Mouse (Mus musculus) naive thymus-derived CD4-positive, alpha-beta T cell, adult 2 months (primary cell): ENCODE measurements around the gene St14.

Source experiments
- DNase-seq: peaks from one replicate; pipeline ENCODE4 v3.0.0-alpha.2; 2011; ENCODE audit warnings: low read depth

The St14 gene

DNA sequence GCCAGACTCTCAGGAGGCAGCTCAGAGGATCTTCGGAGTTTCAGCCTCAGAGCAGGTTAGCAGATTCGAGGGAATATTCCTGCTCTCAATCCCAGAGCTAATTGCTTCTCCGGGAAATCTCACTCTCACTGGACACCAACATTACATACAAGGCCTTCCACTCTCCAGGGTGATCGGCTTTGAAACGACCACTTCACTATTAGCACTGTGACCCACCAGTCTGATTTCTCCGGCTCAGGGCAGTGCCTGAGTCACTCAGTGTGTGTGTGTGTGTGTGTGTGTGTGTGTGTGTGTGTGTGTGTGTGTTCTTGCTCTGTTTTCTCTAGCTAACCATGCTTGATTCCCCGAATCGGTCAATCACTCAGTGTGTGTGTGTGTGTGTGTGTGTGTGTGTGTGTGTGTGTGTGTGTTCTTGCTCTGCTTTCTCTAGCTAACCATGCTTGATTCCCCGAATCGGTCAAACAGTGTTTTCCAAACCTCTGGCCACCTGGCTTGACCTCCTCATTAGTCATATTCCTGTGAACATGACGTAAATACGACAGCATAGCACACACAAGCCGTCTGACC is 9.1 kb downstream of the St14 start:
- no peak for DNase-seq

GRCm38 (mm10) chr9:31120533-31120915 is 11.1 kb downstream of the St14 start:
- no peak for DNase-seq

DNA sequence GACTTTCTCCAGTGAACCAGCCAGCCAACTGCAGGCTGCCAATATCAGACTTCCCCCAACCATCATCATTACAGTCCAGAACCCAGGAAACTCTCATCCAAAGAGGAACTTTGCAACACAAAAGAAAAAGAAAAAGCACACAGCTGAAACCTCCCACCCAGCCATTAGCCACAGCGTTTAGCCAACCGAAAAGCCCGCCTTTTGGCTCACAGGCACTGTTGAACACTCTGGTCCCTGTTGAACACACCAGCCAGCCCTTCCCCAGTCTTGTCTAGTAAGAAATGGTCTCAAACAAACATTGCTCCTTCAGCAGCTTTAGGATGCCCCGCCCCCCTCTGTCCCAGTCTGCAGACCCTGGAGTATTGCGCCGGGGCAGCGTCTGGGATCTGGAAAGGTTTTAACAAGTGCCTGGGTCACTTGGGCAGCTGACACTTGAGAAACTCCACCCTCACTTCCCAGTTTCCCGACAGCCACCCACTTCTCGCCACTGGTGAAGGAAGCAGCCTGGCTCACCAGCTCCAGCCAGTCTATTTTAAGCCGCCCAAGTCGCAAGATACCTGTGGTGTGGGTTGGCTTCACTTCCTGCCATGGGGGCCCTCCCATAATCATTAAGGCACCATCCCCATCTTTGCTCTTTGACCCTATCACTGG is 11.6 kb downstream of the St14 start:
- no peak for DNase-seq

DNA sequence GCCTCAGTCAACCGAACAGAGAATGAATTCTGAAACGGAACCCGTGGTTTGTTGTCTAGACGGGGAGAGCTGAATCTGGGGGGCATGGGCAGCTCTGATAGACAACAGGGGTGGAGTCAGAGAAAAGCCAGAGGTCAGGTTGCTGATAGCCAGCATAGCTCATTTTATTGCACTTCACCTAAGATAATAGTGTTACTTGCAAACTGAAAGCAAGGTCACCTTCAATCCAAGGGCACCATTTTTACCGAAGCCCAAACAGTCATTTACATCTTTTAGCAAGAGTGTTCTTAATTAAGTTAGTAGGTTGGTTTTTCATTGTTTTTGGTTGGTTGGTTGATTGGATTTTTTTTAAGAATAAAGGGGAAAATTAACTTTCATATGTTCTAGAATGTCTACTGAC is 12.2 kb downstream of the St14 start:
- DNase-seq, result no peak

- no peak for DNase-seq
Measured at GRCm38 (mm10) chr9:31118520-31119298, 12.9 kb downstream of the St14 start.

GRCm38 (mm10) chr9:31117488-31117887 is 14.2 kb downstream of the St14 start:
- no peak for DNase-seq

GRCm38 (mm10) chr9:31117088-31117487 is 14.6 kb downstream of the St14 start:
- no peak for DNase-seq

DNA sequence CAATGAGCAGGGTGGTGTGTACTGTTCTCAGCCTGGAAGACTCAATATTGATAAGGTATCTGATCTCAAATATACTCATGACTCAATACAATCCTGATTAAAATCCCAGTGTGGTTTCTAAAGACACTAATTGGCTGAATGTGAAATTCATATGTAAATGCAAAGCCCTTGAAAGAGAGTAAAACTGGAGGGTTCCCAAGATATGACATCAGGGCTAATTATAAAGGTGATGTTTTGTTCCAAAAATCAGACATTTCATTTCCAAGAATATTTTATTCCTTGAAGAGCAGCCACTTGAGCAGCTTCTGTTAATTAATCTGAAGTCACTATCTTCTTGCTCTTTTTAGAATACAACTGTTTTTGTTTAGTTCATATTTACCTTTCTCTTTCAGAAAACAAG is 16.1 kb downstream of the St14 start:
- DNase-seq, result no peak

DNA sequence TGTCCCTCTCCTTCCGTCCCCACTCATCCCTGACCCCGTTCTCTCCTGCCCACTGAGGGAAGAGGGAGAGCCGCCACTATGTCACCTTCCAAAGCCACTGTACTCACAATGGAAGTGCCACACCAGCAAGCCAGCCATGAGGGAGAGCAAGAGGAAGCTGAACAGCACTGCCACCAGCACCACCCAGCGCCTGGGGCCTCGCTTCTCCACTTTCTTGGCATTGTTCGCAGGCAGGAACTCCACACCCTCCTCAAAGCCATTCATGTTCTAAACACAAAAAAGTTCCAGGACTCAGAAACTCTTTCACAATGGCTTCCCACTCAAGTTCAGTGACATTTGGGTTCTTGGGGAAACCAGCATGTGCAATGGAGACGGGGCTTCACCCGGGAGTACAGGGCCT is 23.2 kb downstream of the St14 start:
- no peak for DNase-seq

GRCm38 (mm10) chr9:31098118-31098517 is 33.5 kb downstream of the St14 start:
- DNase-seq, result no peak

- DNase-seq, result no peak
Measured at GRCm38 (mm10) chr9:31097088-31098082, 34.3 kb downstream of the St14 start.

- DNase-seq, result no peak
Measured at GRCm38 (mm10) chr9:31092833-31093195, 38.8 kb downstream of the St14 start.

- no peak for DNase-seq
Measured at GRCm38 (mm10) chr9:31092111-31092832, 39.4 kb downstream of the St14 start.

DNA sequence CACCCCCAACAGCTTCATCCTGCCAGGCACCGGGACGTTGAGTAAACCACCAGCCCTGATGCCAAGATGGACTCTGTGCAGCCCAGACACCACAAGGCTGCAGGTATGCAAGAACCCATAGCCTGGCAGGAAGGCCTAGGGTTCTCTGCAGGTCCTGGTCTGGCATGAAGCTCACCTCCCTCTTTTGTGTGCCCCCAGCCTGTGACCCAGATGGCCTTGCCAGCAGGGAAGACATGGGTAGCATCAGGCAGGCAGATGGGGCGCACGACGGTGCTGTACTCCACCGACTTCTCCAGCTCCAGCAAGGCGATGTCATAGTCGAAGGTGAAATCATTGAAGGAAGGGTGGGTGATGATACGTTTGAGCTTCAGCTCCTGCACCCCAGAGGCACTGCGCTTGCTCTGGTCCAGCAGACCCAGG is 40.5 kb downstream of the St14 start:
- DNase-seq, result no peak

DNA sequence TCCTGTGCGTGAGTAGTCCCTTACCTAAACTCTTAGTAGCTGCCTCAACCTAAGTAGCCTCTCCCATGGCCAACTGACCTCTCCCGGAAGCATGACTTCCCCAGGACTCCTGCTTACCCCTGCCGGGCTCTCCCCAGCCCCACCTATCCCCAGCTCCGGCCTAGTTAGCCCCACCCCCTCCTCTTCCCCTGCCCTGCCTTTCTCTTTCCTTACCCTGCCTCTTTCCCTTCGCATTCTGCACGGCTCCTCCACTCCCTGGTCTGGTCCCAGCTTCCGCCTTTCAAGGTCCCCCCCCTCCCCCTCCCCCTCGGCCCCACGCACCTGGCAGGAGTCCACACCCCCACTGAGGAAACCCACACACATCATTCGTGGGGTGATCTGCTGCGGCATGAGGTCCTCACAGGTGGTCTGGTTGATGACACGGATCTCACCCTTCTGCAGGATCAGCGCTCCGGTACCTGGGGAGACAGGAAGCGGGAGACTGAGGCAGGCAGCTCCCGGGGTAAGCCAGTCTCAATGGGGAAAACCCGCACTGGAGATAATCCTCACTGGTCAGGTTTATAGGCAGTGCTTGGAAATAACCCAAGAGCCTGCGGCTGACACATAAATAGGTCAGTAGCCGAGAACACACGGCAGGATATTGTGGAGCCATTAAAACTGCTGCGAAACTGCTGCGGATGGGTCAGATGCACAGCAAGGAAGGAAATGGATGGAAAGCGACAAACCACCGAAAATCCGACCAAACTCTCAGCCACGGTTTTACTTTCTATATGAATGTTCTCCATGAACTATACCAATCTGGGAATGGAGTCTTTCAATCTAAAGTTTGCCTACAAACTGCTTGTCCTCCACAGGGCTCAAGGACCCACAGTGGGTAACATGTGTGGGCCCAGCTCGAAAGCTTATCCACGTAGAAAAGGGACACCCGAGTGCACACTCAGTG is 41.3 kb downstream of the St14 start:
- no peak for DNase-seq

GRCm38 (mm10) chr9:31089541-31089940 is 42.1 kb downstream of the St14 start:
- DNase-seq, result no peak

DNA sequence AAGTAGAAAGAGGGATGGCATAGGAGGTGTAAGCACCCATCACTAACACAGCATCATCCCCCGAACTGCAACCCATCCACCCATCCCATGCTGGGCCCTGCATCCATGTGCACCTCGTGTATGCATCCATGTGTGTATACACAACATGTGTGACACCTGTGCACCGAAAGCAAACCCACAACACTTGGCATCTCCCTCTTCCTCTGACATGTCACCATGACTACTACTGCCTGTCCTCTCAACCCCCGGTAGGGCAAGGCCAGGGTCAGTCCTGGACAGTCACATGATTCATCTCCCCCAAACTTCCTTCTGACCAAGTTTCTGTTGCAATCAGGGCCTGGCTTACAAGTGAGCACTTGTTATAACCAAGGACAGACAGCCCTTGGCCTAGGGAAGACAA is 42.8 kb downstream of the St14 start:
- DNase-seq, result no peak

GRCm38 (mm10) chr9:31088116-31088515 is 43.5 kb downstream of the St14 start:
- DNase-seq, result no peak

DNA sequence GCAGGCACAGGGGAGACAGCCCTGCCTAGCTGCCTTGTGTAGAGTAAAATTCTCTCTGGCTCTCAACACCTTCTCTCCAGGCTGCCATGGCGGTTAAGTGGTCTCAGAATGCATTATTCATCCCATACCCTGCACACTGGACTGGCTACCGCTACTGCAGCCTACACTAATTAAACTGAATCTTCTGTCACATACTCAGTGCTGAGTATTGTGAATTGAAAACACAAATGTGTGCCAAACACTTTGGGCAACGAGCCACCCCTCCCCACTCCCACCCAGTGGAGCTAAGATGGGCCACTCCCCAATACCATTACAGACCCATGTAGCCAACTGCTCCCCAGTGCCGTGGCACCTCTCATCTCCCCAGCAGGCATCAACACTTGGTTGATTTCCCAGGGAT is 44.2 kb downstream of the St14 start:
- no peak for DNase-seq

GRCm38 (mm10) chr9:31086754-31087145 is 44.9 kb downstream of the St14 start:
- DNase-seq, result no peak
